Mouse (Mus musculus) right cerebral cortex, postnatal 10 days (tissue): ENCODE measurements at regions not wholly inside any gene's neighbourhood (a gene's known extent, or its start where the extent isn't known, plus 50 kb on each side); places are given as distances from the start of the nearest gene placed in this dataset.

Experiments used
- DNase-seq, 2 experiments: peaks; one replicate each; pipeline ENCODE4 v3.0.0; 2021; ENCODE audit warnings: low spot score in 2 of 2

- no peak for DNase-seq
Measured at GRCm38 (mm10) chr6:51002713-51003112, 348.5 kb upstream of the Npvf start.

- no peak for DNase-seq
Measured at GRCm38 (mm10) chr6:51006074-51006591, 351.9 kb upstream of the Npvf start.

- DNase-seq = no peak
Measured at GRCm38 (mm10) chr6:51009526-51010340, 355.5 kb upstream of the Npvf start.

- no peak for DNase-seq
Measured at GRCm38 (mm10) chr6:51010536-51010935, 356.3 kb upstream of the Npvf start.

GRCm38 (mm10) chr6:51012086-51012830 is 358.0 kb upstream of the Npvf start:
- no peak for DNase-seq

- DNase-seq = peak; percentile 61 to 69
Measured at GRCm38 (mm10) chr6:51015735-51016134, 361.5 kb upstream of the Npvf start.

- DNase-seq = peak; percentile 36 to 51
Measured at GRCm38 (mm10) chr6:51016441-51017070, 362.3 kb upstream of the Npvf start.

- no peak for DNase-seq
Measured at GRCm38 (mm10) chr6:51017260-51017999, 363.2 kb upstream of the Npvf start.

- no peak for DNase-seq
Measured at GRCm38 (mm10) chr6:51021206-51021605, 367.0 kb upstream of the Npvf start.

GRCm38 (mm10) chr6:51023361-51023760 is 369.1 kb upstream of the Npvf start:
- no peak for DNase-seq

GRCm38 (mm10) chr6:51024756-51025155 is 370.5 kb upstream of the Npvf start:
- DNase-seq = no peak

- no peak for DNase-seq
Measured at GRCm38 (mm10) chr6:51025411-51025810, 371.2 kb upstream of the Npvf start.

- DNase-seq = no peak
Measured at GRCm38 (mm10) chr6:51027296-51027695, 373.1 kb upstream of the Npvf start.

- DNase-seq = no peak
Measured at GRCm38 (mm10) chr6:51029516-51029915, 375.3 kb upstream of the Npvf start.

- DNase-seq = peak; percentile 51 to 55
Measured at GRCm38 (mm10) chr6:51029953-51030352, 375.7 kb upstream of the Npvf start.

- no peak for DNase-seq
Measured at GRCm38 (mm10) chr6:51033835-51034234, 379.6 kb upstream of the Npvf start.

- DNase-seq = no peak
Measured at GRCm38 (mm10) chr6:51036074-51036473, 381.8 kb upstream of the Npvf start.

GRCm38 (mm10) chr6:51036553-51036952 is 382.3 kb upstream of the Npvf start:
- no peak for DNase-seq

- no peak for DNase-seq
Measured at GRCm38 (mm10) chr6:51036956-51037355, 382.7 kb upstream of the Npvf start.

GRCm38 (mm10) chr6:51039486-51040180 is 385.4 kb upstream of the Npvf start:
- no peak for DNase-seq

GRCm38 (mm10) chr6:51043970-51044369 is 388.5 kb upstream of the Nfe2l3 start:
- DNase-seq = no peak
